Mouse (Mus musculus) hindbrain, embryonic 16.5 days (tissue): ENCODE measurements at regions not wholly inside any gene's neighbourhood (a gene's known extent, or its start where the extent isn't known, plus 50 kb on each side); places are given as distances from the start of the nearest gene placed in this dataset.

Source experiments
- ATAC-seq: fragments of 200-750 bp; cut with Nextera tagmentation; 2 replicates; pipeline ENCODE4 v1.8.0; 2017; ENCODE audit warnings: moderate TSS enrichment, moderate library complexity
- H3K27ac ChIP-seq: fragments of 300-500 bp; sonication (generic); 2 replicates; pipeline ENCODE4 v1.5.1; 2014; ENCODE audit warnings: low read depth, mild to moderate bottlenecking, control low read depth, low read length, moderate library complexity
- H3K27me3 ChIP-seq: fragments of 300-500 bp; sonication (generic); replicated peaks from 2 replicates; pipeline ENCODE4 v1.6.1; 2014; ENCODE audit warnings: low read length; ENCODE audit not compliant: control insufficient read depth, insufficient read depth
- H3K36me3 ChIP-seq: fragments of 300-500 bp; sonication (generic); 2 replicates; pipeline ENCODE4 v1.6.1; 2014; ENCODE audit warnings: mild to moderate bottlenecking, low read length, moderate library complexity, mixed read lengths; ENCODE audit not compliant: control insufficient read depth, insufficient read depth
- H3K4me1 ChIP-seq: fragments of 300-500 bp; sonication (generic); 2 replicates; pipeline ENCODE4 v1.6.1; 2014; ENCODE audit warnings: low read depth, low read length; ENCODE audit not compliant: control insufficient read depth, insufficient read depth
- H3K4me2 ChIP-seq: fragments of 300-500 bp; sonication (generic); 2 replicates; pipeline ENCODE4 v1.6.1; 2014; ENCODE audit warnings: mild to moderate bottlenecking, low read length, control low read depth, moderate library complexity
- H3K4me3 ChIP-seq: fragments of 300-500 bp; sonication (generic); 2 replicates; pipeline ENCODE4 v1.5.1; 2014; ENCODE audit warnings: mild to moderate bottlenecking, low read length, control low read depth, moderate library complexity
- H3K9ac ChIP-seq: fragments of 300-500 bp; sonication (generic); 2 replicates; pipeline ENCODE4 v1.6.1; 2014; ENCODE audit warnings: low read depth, mild to moderate bottlenecking, control low read depth, low read length, moderate library complexity
- H3K9me3 ChIP-seq: fragments of 300-500 bp; sonication (generic); 2 replicates; pipeline ENCODE4 v1.6.1; 2014; ENCODE audit warnings: mild to moderate bottlenecking, low read length, moderate library complexity; ENCODE audit not compliant: control insufficient read depth
- WGBS: fragments of 180-500 bp; shearing (Covaris S2); extraction: QIAGEN DNeasy Blood & Tissue Kit; methylation state at CpG from one replicate; pipeline ENCODE4 v1.1.7; 2014; 5-methylcytosine and 5-hydroxymethylcytosine counted together

- Histone ChIP-seq H3K27me3 (0 out of 2 replicates have a peak, but pooled peaks cover 2% of the 10 kb centered on the region), H3K9ac (no peak overlapping the region), H3K4me3 (no peak overlapping the region), H3K4me1 (peaks cover 10% of the 10 kb centered on the region), H3K4me2 (no peak overlapping the region), H3K36me3 (no peaks in the 10 kb centered on the region), H3K27ac (no peak overlapping the region), H3K9me3 (0 out of 2 replicates have a peak, but pooled peaks cover 2% of the 10 kb centered on the region)
- 88% methylated on average over 3 of the region's 3 CpGs for WGBS
- ATAC-seq, result no peak
These were observed 61.2 kb upstream of the Cpm start for GRCm38 (mm10) chr10:117568138-117568387.

GRCm38 (mm10) chr10:117567379-117568137 lies 61.7 kb upstream of the Cpm start:
- 94% methylated on average over 8 of the region's 8 CpGs for WGBS
- 0 out of 2 replicates have a peak, but pooled peaks cover 2% of the 10 kb centered on the region for H3K9me3 ChIP-seq
- H3K4me3 ChIP-seq, result no peak overlapping the region
- peaks cover 10% of the 10 kb centered on the region for H3K4me1 ChIP-seq
- H3K4me2 ChIP-seq, result no peak overlapping the region
- no peak overlapping the region for H3K27ac ChIP-seq
- H3K27me3 ChIP-seq, result no peaks in the 10 kb centered on the region
- H3K9ac ChIP-seq, result no peak overlapping the region
- no peaks in the 10 kb centered on the region for H3K36me3 ChIP-seq
- ATAC-seq, result no peak

GRCm38 (mm10) chr10:117566648-117567378 lies 62.5 kb upstream of the Cpm start:
- H3K36me3 ChIP-seq, result no peaks in the 10 kb centered on the region
- H3K27me3 ChIP-seq, result no peaks in the 10 kb centered on the region
- no peak overlapping the region for H3K9ac ChIP-seq
- no peak overlapping the region for H3K4me3 ChIP-seq
- no peak for ATAC-seq
- H3K27ac ChIP-seq, result no peak overlapping the region
- peaks cover 8% of the 10 kb centered on the region for H3K4me1 ChIP-seq
- H3K4me2 ChIP-seq, result no peak overlapping the region
- H3K9me3 ChIP-seq, result 0 out of 2 replicates have a peak, but pooled peaks cover 2% of the 10 kb centered on the region
- 92% methylated on average over 8 of the region's 8 CpGs for WGBS

- WGBS, result 83% methylated on average over 3 of the region's 3 CpGs
- no peak overlapping the region for H3K4me2 ChIP-seq
- no peak for ATAC-seq
These were observed 63.1 kb upstream of the Cpm start for GRCm38 (mm10) chr10:117566204-117566603.

GRCm38 (mm10) chr10:117565529-117566086 lies 63.7 kb upstream of the Cpm start:
- no peaks in the 10 kb centered on the region for H3K4me1 ChIP-seq
- H3K27ac ChIP-seq, result no peak overlapping the region
- H3K27me3 ChIP-seq, result no peaks in the 10 kb centered on the region
- 95% methylated on average over 4 of the region's 4 CpGs for WGBS
- H3K9ac ChIP-seq, result no peak overlapping the region
- no peak overlapping the region for H3K4me2 ChIP-seq
- H3K36me3 ChIP-seq, result no peaks in the 10 kb centered on the region
- no peak for ATAC-seq
- 0 out of 2 replicates have a peak, but pooled peaks cover 2% of the 10 kb centered on the region for H3K9me3 ChIP-seq
- H3K4me3 ChIP-seq, result no peak overlapping the region

More at GRCm38 (mm10) chr10:117566204-117566603, 63.1 kb upstream of the Cpm start:
- H3K27me3 ChIP-seq, result no peaks in the 10 kb centered on the region
- no peak overlapping the region for H3K27ac ChIP-seq
- peaks cover 2% of the 10 kb centered on the region for H3K4me1 ChIP-seq
- H3K9me3 ChIP-seq, result 0 out of 2 replicates have a peak, but pooled peaks cover 2% of the 10 kb centered on the region
- no peaks in the 10 kb centered on the region for H3K36me3 ChIP-seq
- no peak overlapping the region for H3K4me3 ChIP-seq
- no peak overlapping the region for H3K9ac ChIP-seq

GRCm38 (mm10) chr10:117565110-117565509 lies 64.2 kb upstream of the Cpm start:
- no peak for ATAC-seq
- Histone ChIP-seq H3K27me3 (no peaks in the 10 kb centered on the region), H3K9ac (no peak overlapping the region), H3K4me1 (no peaks in the 10 kb centered on the region; the same call in 1 of the 2 replicates), H3K9me3 (0 out of 2 replicates have a peak, but pooled peaks cover 2% of the 10 kb centered on the region), H3K4me3 (no peak overlapping the region), H3K36me3 (no peaks in the 10 kb centered on the region), H3K4me2 (no peak overlapping the region), H3K27ac (no peak overlapping the region)
- 95% methylated on average over 3 of the region's 3 CpGs for WGBS

- H3K4me3 ChIP-seq, result no peak overlapping the region
- no peaks in the 10 kb centered on the region for H3K27me3 ChIP-seq
- no peak overlapping the region for H3K9ac ChIP-seq
- H3K36me3 ChIP-seq, result no peaks in the 10 kb centered on the region
- H3K4me2 ChIP-seq, result no peak overlapping the region
- H3K27ac ChIP-seq, result no peak overlapping the region
- no peak for ATAC-seq
- 40% methylated on average over 12 of the region's 12 CpGs for WGBS
- 0 out of 2 replicates have a peak, but pooled peaks cover 2% of the 10 kb centered on the region for H3K9me3 ChIP-seq
- H3K4me1 ChIP-seq, result peaks cover 4% of the 10 kb centered on the region
These were observed 64.9 kb upstream of the Cpm start for GRCm38 (mm10) chr10:117564118-117565040.

GRCm38 (mm10) chr10:117563429-117564117 lies 65.7 kb upstream of the Cpm start:
- Histone ChIP-seq H3K27ac (no peak overlapping the region), H3K4me3 (no peak overlapping the region), H3K4me2 (no peak overlapping the region), H3K36me3 (no peaks in the 10 kb centered on the region), H3K9me3 (0 out of 2 replicates have a peak, but pooled peaks cover 2% of the 10 kb centered on the region), H3K27me3 (no peaks in the 10 kb centered on the region), H3K4me1 (peaks cover 4% of the 10 kb centered on the region), H3K9ac (no peak overlapping the region)
- 72% methylated on average over 8 of the region's 8 CpGs for WGBS
- ATAC-seq, result no peak
